8 mouse cellular contexts compared by ENCODE assay signal in genomic region chr4:130573012-130573350, GRCm38 (mm10). TPM values are rescaled to one million over a fixed set of nuclear protein-coding genes. Genes with fewer than 3 reads are reported as not detected.
DNase-seq lines count a peak whose midpoint lies in the region; ATAC-seq and TF ChIP-seq lines count a peak whose summit lies in the region.

No protein-coding gene starts in this region.

- no peak for TF ChIP-seq CTCF in liver, embryonic 14.5 days (IDR thresholded peaks at IDR 0.05; ENCODE audit: low read depth)

- no peaks in the 10 kb centered on the region for H3K36me3 ChIP-seq in liver, embryonic 14.5 days (replicated peaks; ENCODE audit: control insufficient read depth, insufficient read depth, low read depth)

- peak overlapping the region; percentile 0 to 42; a peak in 2 of 4 replicates for H3K4me3 ChIP-seq in liver, embryonic 14.5 days (ENCODE audit: insufficient read depth in 1 of 2, low read depth in 2 of 2, low read length in 2 of 2)

- peak; percentile 76 for DNase-seq in cerebellum, adult 11-12 months
- DNase-seq in cerebellum, adult 11 months, result no peak
- peak; percentile 39 for DNase-seq in retina, embryonic 14.5 days (ENCODE audit: low spot score)
- DNase-seq in retina, postnatal 1 day, result no peak
- no peak for DNase-seq in liver, embryonic 14.5 days (ENCODE audit: low read depth in 3 of 3, low spot score in 3 of 3)
- DNase-seq in testis, postnatal 14 days (ENCODE audit: low spot score), result no peak
- no peak for DNase-seq in right cerebral cortex, postnatal 14 days
- DNase-seq in ovary, postnatal 36 days (ENCODE audit: low spot score), result no peak

- H3K4me2 ChIP-seq in liver, embryonic 14.5 days (ENCODE audit: low read depth), result peak overlapping the region; percentile 54

- 5% methylated on average over 6 of the region's 6 CpGs for WGBS in liver, embryonic 14.5 days (ENCODE audit: insufficient replicate concordance)

- H3K27ac ChIP-seq in liver, embryonic 14.5 days, result no peak overlapping the region

- H3K4me1 ChIP-seq in liver, embryonic 14.5 days (replicated peaks; ENCODE audit: control insufficient read depth in 2 of 2, insufficient read depth in 2 of 2, low read length in 1 of 2), result no peaks in the 10 kb centered on the region

- H3K9me3 ChIP-seq in liver, embryonic 14.5 days (ENCODE audit: control insufficient read depth, low read length), result no peaks in the 10 kb centered on the region

- ATAC-seq in liver, embryonic 14.5 days (ENCODE audit: insufficient read depth), result no peak

- no peak overlapping the region for H3K9ac ChIP-seq in liver, embryonic 14.5 days (replicated peaks)

- no peak for TF ChIP-seq EP300 in liver, embryonic 14.5 days (IDR thresholded peaks at IDR 0.05; ENCODE audit: low read depth)

- H3K27me3 ChIP-seq in liver, embryonic 14.5 days (ENCODE audit: control insufficient read depth, insufficient read depth, low read length), result peaks cover 35% of the 10 kb centered on the region

RNA-seq across cellular contexts. Expression of gene Nkain1, which starts 1.0 kb away (rescaled TPM):
- 0.39 and 0.79 TPM in 2 replicates for polyA plus RNA-seq in liver, embryonic 14.5 days (2012; rRNA removed)
- polyA plus RNA-seq in liver, embryonic 14.5 days (2014; fragmentation: Nextera tagmentation; extraction: Ambion mirVana), result not detected in 2 replicates

Comparison
In these comparisons a context has a peak if more than half of its experiments do, and no peak if none do; other contexts are left out.
1. DNase-seq: peak in cerebellum, adult 11-12 months (single experiment) and retina, embryonic 14.5 days (single experiment); none in cerebellum, adult 11 months (single experiment), retina, postnatal 1 day (single experiment), liver, embryonic 14.5 days (0 of 3), testis, postnatal 14 days (single experiment), right cerebral cortex, postnatal 14 days (single experiment) and ovary, postnatal 36 days (single experiment).